ENCODE assay signal across 21 mouse cellular contexts in the genomic region with DNA sequence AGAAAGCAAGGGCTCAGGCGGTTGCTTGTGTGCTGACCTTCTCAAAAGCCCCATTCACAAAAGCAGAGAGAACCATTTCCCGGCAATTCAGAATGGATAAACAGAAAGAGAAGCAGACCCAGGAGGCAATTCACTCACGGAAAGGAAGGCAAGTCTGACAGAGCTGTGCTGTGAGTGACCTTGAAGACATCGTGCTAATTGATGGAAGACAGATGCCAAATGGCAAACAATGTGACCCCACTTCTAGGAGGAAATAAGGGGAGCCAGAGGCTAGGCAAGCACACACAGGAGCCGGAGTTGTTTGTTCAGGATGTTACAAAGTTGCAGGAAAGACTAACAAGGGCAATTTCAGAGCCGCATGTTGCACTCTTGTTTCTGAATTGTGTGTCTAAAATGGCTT.
DNase-seq lines count a peak whose midpoint lies in the region; ATAC-seq and TF ChIP-seq lines count a peak whose summit lies in the region.
"Had no signal": no experiment of that assay in that cellular context is flagged by ENCODE, and none has a peak within 500 bp of the region (broad histone marks: within the 10 kb centered on the region; RNA-seq: fewer than 3 reads in every experiment).

No protein-coding gene starts in this region.

- no peak for ATAC-seq in heart, embryonic 14.5 days (ENCODE audit: insufficient number of reproducible peaks, insufficient read depth, low FRiP score, low read depth)
- no peak for ATAC-seq in lung, embryonic 14.5 days (ENCODE audit: insufficient read depth)
- ATAC-seq: midbrain, embryonic 16.5 days had no signal

- no peak overlapping the region for H3K4me3 ChIP-seq in heart, embryonic 14.5 days (ENCODE audit: control insufficient read depth in 1 of 2, insufficient read depth in 1 of 2, low read depth in 1 of 2, low read length in 2 of 2)
- H3K4me3 ChIP-seq in lung, embryonic 14.5 days (ENCODE audit: low read depth, low read length): no peak overlapping the region
- H3K4me3 ChIP-seq: hindbrain, embryonic 12.5 days; limb, embryonic 15.5 days; liver, embryonic 15.5 days had no signal

- H3K4me1 ChIP-seq in heart, embryonic 14.5 days (ENCODE audit: control insufficient read depth in 2 of 2, insufficient read depth in 2 of 2, low read length in 2 of 2): peaks cover 14% of the 10 kb centered on the region in 2 experiments
- H3K4me1 ChIP-seq in lung, embryonic 14.5 days (ENCODE audit: insufficient read depth): no peaks in the 10 kb centered on the region; the same call in 1 of the 2 replicates
- H3K4me1 ChIP-seq: hindbrain, embryonic 12.5 days; liver, embryonic 15.5 days had no signal

- 24% methylated on average over 6 of the region's 6 CpGs for whole genome bisulfite sequencing in heart, embryonic 14.5 days
- 23% methylated on average over 6 of the region's 6 CpGs for WGBS in lung, embryonic 14.5 days

- no peaks in the 10 kb centered on the region for H3K36me3 ChIP-seq in heart, embryonic 14.5 days (ENCODE audit: control insufficient read depth, insufficient read depth, low read length)
- no peaks in the 10 kb centered on the region for H3K36me3 ChIP-seq in lung, embryonic 14.5 days (ENCODE audit: insufficient read depth)
- H3K36me3 ChIP-seq: hindbrain, embryonic 12.5 days; limb, embryonic 15.5 days; liver, embryonic 15.5 days had no signal

- peak overlapping the region; percentile 17; the same call in 1 of the 2 replicates for H3K9ac ChIP-seq in heart, embryonic 14.5 days (ENCODE audit: low read length)
- no peak overlapping the region for H3K9ac ChIP-seq in lung, embryonic 14.5 days
- H3K9ac ChIP-seq: hindbrain, embryonic 12.5 days; limb, embryonic 15.5 days; liver, embryonic 15.5 days had no signal

- no peak for DNase-seq in heart, postnatal 36 days
- peak; percentile 63 for DNase-seq in lung, embryonic 14.5 days
- no peak for DNase-seq in lung, postnatal 25 days (ENCODE audit: low spot score)
- DNase-seq in testis, postnatal 14 days (ENCODE audit: low spot score): peak; percentile 13
- DNase-seq in testis, postnatal 10 days (ENCODE audit: low spot score): no peak
- DNase-seq in mesoderm, embryonic 11.5 days (ENCODE audit: low read depth, low spot score): peak; percentile 19
- DNase-seq in ovary, postnatal 36 days (ENCODE audit: low spot score): no peak
- DNase-seq: adrenal gland, adult 8-10 months; cerebellum, adult 18-20 months; cerebellum, postnatal 14 days; kidney, adult 2 months; left cerebral cortex, postnatal 4 days; lung, postnatal 4 days; right cerebral cortex, postnatal 14 days; thymus, postnatal 25 days had no signal

- H3K27ac ChIP-seq in heart, embryonic 14.5 days (replicated peaks in 1 of 2; ENCODE audit: control insufficient read depth in 1 of 2, insufficient read depth in 1 of 2, low read depth in 2 of 2, low read length in 2 of 2): peak overlapping the region; percentile 32 to 33; a peak in 2 of 4 replicates
- H3K27ac ChIP-seq in lung, embryonic 14.5 days (ENCODE audit: low read depth): peak overlapping the region; percentile 8; the same call in 1 of the 2 replicates
- H3K27ac ChIP-seq: hindbrain, embryonic 12.5 days; kidney, postnatal 0 days; limb, embryonic 15.5 days; liver, embryonic 15.5 days had no signal

- no peak for TF ChIP-seq CTCF in lung, embryonic 14.5 days (IDR thresholded peaks at IDR 0.05; ENCODE audit: low read depth)

- 0 out of 2 replicates have a peak, but pooled peaks cover 2% of the 10 kb centered on the region for H3K9me3 ChIP-seq in heart, embryonic 14.5 days (ENCODE audit: control insufficient read depth, low read length)
- H3K9me3 ChIP-seq in lung, embryonic 14.5 days (ENCODE audit: low read depth, low read length): no peaks in the 10 kb centered on the region
- H3K9me3 ChIP-seq: hindbrain, embryonic 12.5 days; limb, embryonic 15.5 days; liver, embryonic 15.5 days had no signal

- no peaks in the 10 kb centered on the region for H3K27me3 ChIP-seq in heart, embryonic 14.5 days (ENCODE audit: control insufficient read depth, insufficient read depth, low read length)
- H3K27me3 ChIP-seq in lung, embryonic 14.5 days (ENCODE audit: insufficient read depth, low read length): no peaks in the 10 kb centered on the region
- H3K27me3 ChIP-seq: hindbrain, embryonic 12.5 days; liver, embryonic 15.5 days had no signal

- no peak overlapping the region for H3K4me2 ChIP-seq in heart, embryonic 14.5 days (ENCODE audit: low read length)
- H3K4me2 ChIP-seq in lung, embryonic 14.5 days: no peak overlapping the region
- H3K4me2 ChIP-seq: hindbrain, embryonic 12.5 days; limb, embryonic 15.5 days; liver, embryonic 15.5 days had no signal

- intact Hi-C loops in heart, postnatal 36 days (cut with DNase I): no loop called here

Comparison
In these comparisons a context has a peak if more than half of its experiments do, and no peak if none do; other contexts are left out.
1. DNase-seq: peak in lung, embryonic 14.5 days (single experiment), testis, postnatal 14 days (single experiment) and mesoderm, embryonic 11.5 days (single experiment); none in heart, postnatal 36 days (0 of 2), lung, postnatal 25 days (single experiment), testis, postnatal 10 days (single experiment) and ovary, postnatal 36 days (single experiment).